Mouse (Mus musculus): Measurements from ENCODE around the gene Sfrp2. TPM values are rescaled to one million over a fixed set of nuclear protein-coding genes. Genes with fewer than 3 reads are reported as not detected.

Gene Sfrp2
- polyA plus RNA-seq, 1 experiment from 2014 or later, result 221 TPM

- H3K9ac ChIP-seq, result no peak overlapping the region
- no peaks in the 10 kb centered on the region for H3K9me3 ChIP-seq (replicated peaks)
- H3K36me3 ChIP-seq, result no peaks in the 10 kb centered on the region
- no peaks in the 10 kb centered on the region for H3K27me3 ChIP-seq
- 87% methylated on average over 5 of the region's 5 CpGs for WGBS
- no peak overlapping the region for H3K27ac ChIP-seq
- H3K4me1 ChIP-seq (replicated peaks), result no peaks in the 10 kb centered on the region
- H3K4me2 ChIP-seq, result no peak overlapping the region
- H3K4me3 ChIP-seq, result no peak overlapping the region
- no peak for ATAC-seq (replicated peaks; ENCODE audit: insufficient number of reproducible peaks, insufficient read depth, low FRiP score, low read depth)
Measured at GRCm38 (mm10) chr3:83752196-83752595, 13.9 kb upstream of the Sfrp2 start.

- Histone ChIP-seq H3K9me3 (replicated peaks) (no peaks in the 10 kb centered on the region), H3K4me2 (no peak overlapping the region), H3K4me3 (no peak overlapping the region), H3K9ac (no peak overlapping the region), H3K27me3 (no peaks in the 10 kb centered on the region; the same call in 1 of the 2 replicates), H3K4me1 (replicated peaks) (no peaks in the 10 kb centered on the region), H3K27ac (no peak overlapping the region), H3K36me3 (no peaks in the 10 kb centered on the region)
- ATAC-seq (replicated peaks; ENCODE audit: insufficient number of reproducible peaks, insufficient read depth, low FRiP score, low read depth), result no peak
- WGBS, result 77% methylated on average over 15 of the region's 15 CpGs
Measured at GRCm38 (mm10) chr3:83755043-83755635, 11.0 kb upstream of the Sfrp2 start.

GRCm38 (mm10) chr3:83755666-83756065, 10.5 kb upstream of the Sfrp2 start:
- no peaks in the 10 kb centered on the region; the same call in 1 of the 2 replicates for H3K27me3 ChIP-seq
- H3K4me1 ChIP-seq (replicated peaks), result no peaks in the 10 kb centered on the region
- H3K9ac ChIP-seq, result no peak overlapping the region
- no peak overlapping the region for H3K4me3 ChIP-seq
- no peaks in the 10 kb centered on the region for H3K36me3 ChIP-seq
- 73% methylated on average over 6 of the region's 6 CpGs for WGBS
- no peaks in the 10 kb centered on the region for H3K9me3 ChIP-seq (replicated peaks)
- no peak for ATAC-seq (replicated peaks; ENCODE audit: insufficient number of reproducible peaks, insufficient read depth, low FRiP score, low read depth)
- no peak overlapping the region for H3K27ac ChIP-seq
- H3K4me2 ChIP-seq, result no peak overlapping the region

GRCm38 (mm10) chr3:83762361-83762760, 3.8 kb upstream of the Sfrp2 start:
- Histone ChIP-seq H3K36me3 (no peaks in the 10 kb centered on the region), H3K9ac (no peak overlapping the region), H3K4me1 (replicated peaks) (peaks cover 29% of the 10 kb centered on the region), H3K27me3 (peaks cover 62% of the 10 kb centered on the region), H3K9me3 (replicated peaks) (no peaks in the 10 kb centered on the region), H3K4me2 (no peak overlapping the region), H3K27ac (no peak overlapping the region), H3K4me3 (no peak overlapping the region)
- no peak for ATAC-seq (replicated peaks; ENCODE audit: insufficient number of reproducible peaks, insufficient read depth, low FRiP score, low read depth)
- 68% methylated on average over 10 of the region's 10 CpGs for WGBS

GRCm38 (mm10) chr3:83763551-83764548, 2.3 kb upstream of the Sfrp2 start:
- peak; percentile 49 for ATAC-seq (replicated peaks; ENCODE audit: insufficient number of reproducible peaks, insufficient read depth, low FRiP score, low read depth)
- 8% methylated on average over 40 of the region's 40 CpGs for WGBS
- Histone ChIP-seq H3K9ac (peak overlapping the region; percentile 49), H3K4me2 (peak overlapping the region; percentile 86), H3K36me3 (no peaks in the 10 kb centered on the region), H3K4me1 (replicated peaks) (peaks cover 29% of the 10 kb centered on the region), H3K27me3 (peaks cover 75% of the 10 kb centered on the region), H3K9me3 (replicated peaks) (no peaks in the 10 kb centered on the region), H3K27ac (no peak overlapping the region), H3K4me3 (peak overlapping the region; percentile 46)

- Histone ChIP-seq H3K4me2 (peak overlapping the region; percentile 98), H3K4me1 (replicated peaks) (peaks cover 29% of the 10 kb centered on the region), H3K4me3 (peak overlapping the region; percentile 59), H3K9me3 (replicated peaks) (no peaks in the 10 kb centered on the region), H3K9ac (peak overlapping the region; percentile 51), H3K27me3 (peaks cover 74% of the 10 kb centered on the region), H3K27ac (no peak overlapping the region), H3K36me3 (no peaks in the 10 kb centered on the region)
- ATAC-seq (replicated peaks; ENCODE audit: insufficient number of reproducible peaks, insufficient read depth, low FRiP score, low read depth), result no peak
- under 1% methylated on average over 25 of the region's 25 CpGs for WGBS
Measured at GRCm38 (mm10) chr3:83766726-83767070, 577 bp downstream of the Sfrp2 start.

- ATAC-seq (replicated peaks; ENCODE audit: insufficient number of reproducible peaks, insufficient read depth, low FRiP score, low read depth), result no peak
- WGBS, result 18% methylated on average over 10 of the region's 10 CpGs
- Histone ChIP-seq H3K9me3 (replicated peaks) (no peaks in the 10 kb centered on the region), H3K4me2 (peak overlapping the region; percentile 98), H3K4me1 (replicated peaks) (peaks cover 29% of the 10 kb centered on the region), H3K27ac (no peak overlapping the region), H3K4me3 (peak overlapping the region; percentile 59), H3K9ac (peak overlapping the region; percentile 51; the same call in 1 of the 2 replicates), H3K36me3 (no peaks in the 10 kb centered on the region), H3K27me3 (peaks cover 70% of the 10 kb centered on the region)
Measured at GRCm38 (mm10) chr3:83767121-83767520, 1.0 kb downstream of the Sfrp2 start.

- H3K4me2 ChIP-seq, result peak overlapping the region; percentile 47
- ATAC-seq (replicated peaks; ENCODE audit: insufficient number of reproducible peaks, insufficient read depth, low FRiP score, low read depth), result no peak
- peaks cover 29% of the 10 kb centered on the region for H3K4me1 ChIP-seq (replicated peaks)
- H3K4me3 ChIP-seq, result peak overlapping the region; percentile 59
- peaks cover 57% of the 10 kb centered on the region for H3K27me3 ChIP-seq
- WGBS, result 59% methylated on average over 11 of the region's 11 CpGs
- H3K9me3 ChIP-seq (replicated peaks), result no peaks in the 10 kb centered on the region
- no peak overlapping the region for H3K27ac ChIP-seq
- H3K9ac ChIP-seq, result peak overlapping the region; percentile 8; the same call in 1 of the 2 replicates
- no peaks in the 10 kb centered on the region for H3K36me3 ChIP-seq
Measured at GRCm38 (mm10) chr3:83768293-83769035, 2.3 kb downstream of the Sfrp2 start.

- peak overlapping the region; percentile 47 for H3K4me2 ChIP-seq
- H3K4me1 ChIP-seq (replicated peaks), result peaks cover 25% of the 10 kb centered on the region
- no peaks in the 10 kb centered on the region for H3K9me3 ChIP-seq (replicated peaks)
- no peak for ATAC-seq (replicated peaks; ENCODE audit: insufficient number of reproducible peaks, insufficient read depth, low FRiP score, low read depth)
- H3K36me3 ChIP-seq, result no peaks in the 10 kb centered on the region
- 23% methylated on average over 10 of the region's 10 CpGs for WGBS
- H3K27ac ChIP-seq, result no peak overlapping the region
- H3K4me3 ChIP-seq, result peak overlapping the region; percentile 59
- H3K27me3 ChIP-seq, result peaks cover 52% of the 10 kb centered on the region
- no peak overlapping the region for H3K9ac ChIP-seq
Measured at GRCm38 (mm10) chr3:83769036-83769410, 2.9 kb downstream of the Sfrp2 start.

GRCm38 (mm10) chr3:83771160-83771869, 5.2 kb downstream of the Sfrp2 start:
- H3K9ac ChIP-seq, result no peak overlapping the region
- ATAC-seq (replicated peaks; ENCODE audit: insufficient number of reproducible peaks, insufficient read depth, low FRiP score, low read depth), result no peak
- H3K27ac ChIP-seq, result no peak overlapping the region
- H3K4me2 ChIP-seq, result no peak overlapping the region
- peaks cover 32% of the 10 kb centered on the region for H3K27me3 ChIP-seq
- no peak overlapping the region for H3K4me3 ChIP-seq
- no peaks in the 10 kb centered on the region for H3K9me3 ChIP-seq (replicated peaks)
- no peaks in the 10 kb centered on the region for H3K36me3 ChIP-seq
- H3K4me1 ChIP-seq (replicated peaks), result peaks cover 7% of the 10 kb centered on the region
- WGBS, result 86% methylated on average over 10 of the region's 10 CpGs

Data from heart, embryonic 15.5 days (tissue).